Mouse (Mus musculus) CH12.LX (cell line): ENCODE results near the gene Htt. TPM values are rescaled to one million over a fixed set of nuclear protein-coding genes. Genes with fewer than 3 reads are reported as not detected.

Experiments used
- DNase-seq: peaks from one replicate; pipeline ENCODE4 v3.0.0-alpha.2; 2013; ENCODE audit errors: extremely low read depth
- H3K27ac ChIP-seq: 2 replicates; pipeline ENCODE4 v1.5.1; 2012; ENCODE audit warnings: low read depth, mild to moderate bottlenecking, control low read depth, moderate library complexity; ENCODE audit not compliant: insufficient read depth
- H3K27me3 ChIP-seq: replicated peaks from 2 replicates; pipeline ENCODE3; 2012; ENCODE audit warnings: inconsistent platforms
- H3K36me3 ChIP-seq, 2 experiments: replicated peaks in 1 of 2; 2 replicates each; pipeline versions ENCODE3 to v1.6.1; 2012; ENCODE audit warnings: inconsistent platforms in 1 of 2, low read length in 1 of 2, mild to moderate bottlenecking in 1 of 2, mixed read lengths in 1 of 2, moderate library complexity in 1 of 2; ENCODE audit not compliant: control insufficient read depth in 1 of 2, insufficient read depth in 1 of 2
- H3K4me1 ChIP-seq, 2 experiments: 2 replicates each; pipeline ENCODE4 v1.6.1; 2012; ENCODE audit warnings: inconsistent platforms in 1 of 2, moderate library complexity in 1 of 2; ENCODE audit not compliant: insufficient read depth in 2 of 2, control insufficient read depth in 1 of 2
- H3K4me2 ChIP-seq: 2 replicates; pipeline ENCODE4 v1.6.1; 2012; ENCODE audit warnings: low read depth, mild to moderate bottlenecking, control low read depth; ENCODE audit not compliant: poor library complexity, insufficient read depth, severe bottlenecking
- H3K4me3 ChIP-seq, 3 experiments: fragments of 150-350 bp in 1 of 3; sonication (generic) in 1 of 3; replicated peaks in 1 of 3; 2 replicates each; pipeline versions ENCODE3 to v1.5.1; 2011 to 2012; ENCODE audit warnings: low read depth in 2 of 3, low read length in 2 of 3, mild to moderate bottlenecking in 2 of 3, moderate library complexity in 2 of 3, control low read depth in 1 of 3, improper control_type of control experiment in 1 of 3, inconsistent platforms in 1 of 3, mixed read lengths in 1 of 3; ENCODE audit not compliant: poor library complexity in 1 of 3
- H3K79me2 ChIP-seq: replicated peaks from 2 replicates; pipeline ENCODE4 v1.6.1; 2012; ENCODE audit warnings: mild to moderate bottlenecking, moderate library complexity; ENCODE audit not compliant: control insufficient read depth, poor library complexity, insufficient read depth, severe bottlenecking; ENCODE audit errors: extremely low read depth
- H3K9ac ChIP-seq: 2 replicates; pipeline ENCODE4 v1.6.1; 2012; ENCODE audit warnings: low read depth, mild to moderate bottlenecking, control low read depth, moderate library complexity; ENCODE audit not compliant: insufficient read depth
- H3K9me3 ChIP-seq: replicated peaks from 2 replicates; pipeline ENCODE3; 2012; ENCODE audit warnings: low read length, inconsistent platforms, mixed read lengths
- CHD2 ChIP-seq: IDR thresholded peaks from 2 replicates; pipeline ENCODE4 v1.6.1; 2011; ENCODE audit warnings: low read length, improper control_type of control experiment
- CTCF ChIP-seq, 2 experiments: IDR thresholded peaks in 1 of 2; conservative IDR thresholded peaks in 1 of 2; 2 replicates each; pipeline ENCODE4 v1.5.1; 2011 to 2012; ENCODE audit warnings: low read depth in 2 of 2, low read length in 2 of 2, improper control_type of control experiment in 1 of 2, inconsistent platforms in 1 of 2, mild to moderate bottlenecking in 1 of 2, moderate library complexity in 1 of 2
- E2F4 ChIP-seq: IDR thresholded peaks from 2 replicates; pipeline ENCODE4 v1.6.1; 2011; ENCODE audit warnings: low read depth, low read length, improper control_type of control experiment; ENCODE audit not compliant: insufficient replicate concordance
- GABPA ChIP-seq: IDR thresholded peaks from 2 replicates; pipeline ENCODE4 v1.6.1; 2012; ENCODE audit warnings: low read depth, low read length, improper control_type of control experiment, inconsistent platforms; ENCODE audit not compliant: insufficient replicate concordance
- IRF4 ChIP-seq: IDR thresholded peaks from 2 replicates; pipeline ENCODE4 v1.6.1; 2014; ENCODE audit warnings: low read depth, mild to moderate bottlenecking, inconsistent platforms, low read length, improper control_type of control experiment
- MAFK ChIP-seq: IDR thresholded peaks from 2 replicates; pipeline ENCODE4 v1.6.1; 2011; ENCODE audit warnings: low read length, improper control_type of control experiment; ENCODE audit not compliant: insufficient replicate concordance
- MAX ChIP-seq: IDR thresholded peaks from 2 replicates; pipeline ENCODE4 v1.6.1; 2011; ENCODE audit warnings: low read length, improper control_type of control experiment
- MEF2A ChIP-seq: IDR thresholded peaks from 2 replicates; pipeline ENCODE4 v1.6.1; 2014; ENCODE audit warnings: low read depth, mild to moderate bottlenecking, inconsistent platforms, low read length, improper control_type of control experiment, borderline replicate concordance
- MXI1 ChIP-seq: IDR thresholded peaks from 2 replicates; pipeline ENCODE4 v1.6.1; 2011; ENCODE audit warnings: mild to moderate bottlenecking, low read depth, low read length, improper control_type of control experiment
- PAX5 ChIP-seq: IDR thresholded peaks from 2 replicates; pipeline ENCODE4 v1.6.1; 2012; ENCODE audit warnings: low read length, inconsistent platforms, mixed read lengths
- POLR2AphosphoS2 ChIP-seq: IDR thresholded peaks from 2 replicates; pipeline ENCODE4 v1.6.1; 2011; ENCODE audit warnings: low read depth, low read length, improper control_type of control experiment
- RAD21 ChIP-seq: IDR thresholded peaks from 2 replicates; pipeline ENCODE4 v1.6.1; 2011; ENCODE audit warnings: low read depth, mild to moderate bottlenecking, low read length, improper control_type of control experiment, moderate library complexity
- SMC3 ChIP-seq: IDR thresholded peaks from 2 replicates; pipeline ENCODE4 v1.6.1; 2011; ENCODE audit warnings: low read depth, low read length, improper control_type of control experiment
- TCF12 ChIP-seq: IDR thresholded peaks from 2 replicates; pipeline ENCODE4 v1.6.1; 2014; ENCODE audit warnings: low read depth, mild to moderate bottlenecking, inconsistent platforms, low read length, improper control_type of control experiment
- UBTF ChIP-seq: IDR thresholded peaks from 2 replicates; pipeline ENCODE4 v1.6.1; 2012; ENCODE audit warnings: low read depth, mild to moderate bottlenecking, inconsistent platforms, low read length, improper control_type of control experiment, moderate library complexity
- USF1 ChIP-seq: IDR thresholded peaks from 2 replicates; pipeline ENCODE4 v1.6.1; 2014; ENCODE audit warnings: low read depth, mild to moderate bottlenecking, inconsistent platforms, low read length, improper control_type of control experiment
- USF2 ChIP-seq: conservative IDR thresholded peaks from 2 replicates; pipeline ENCODE4 v1.6.1; 2011; ENCODE audit warnings: low read depth, low read length, improper control_type of control experiment
- ZC3H11A ChIP-seq: IDR thresholded peaks from 2 replicates; pipeline ENCODE4 v1.6.1; 2012; ENCODE audit warnings: low read depth, mild to moderate bottlenecking, inconsistent platforms, low read length, improper control_type of control experiment
- ZKSCAN1 ChIP-seq: IDR thresholded peaks from 2 replicates; pipeline ENCODE4 v1.6.1; 2012; ENCODE audit warnings: low read depth, inconsistent platforms, low read length, improper control_type of control experiment, borderline replicate concordance
- ZMIZ1 ChIP-seq: IDR thresholded peaks from 2 replicates; pipeline ENCODE4 v1.6.1; 2012; ENCODE audit warnings: low read depth, mild to moderate bottlenecking, inconsistent platforms, low read length, improper control_type of control experiment
- dilution Hi-C: fragments of 300-500 bp; cut with MboI; formaldehyde crosslinking; loops from 2 replicates; pipeline ENCODE4 v1.14.3; 2020; ENCODE audit warnings: low sequenced_read_pairs; ENCODE audit not compliant: extremely low pct_unique_long_range_greater_than_20kb, extremely low pct_ligation_motif_present
- in situ Hi-C: fragments of 300-500 bp; cut with MboI; formaldehyde crosslinking; loops from 3 replicates; pipeline ENCODE4 v1.14.3; 2019; ENCODE audit warnings: low sequenced_read_pairs, low pct_ligation_motif_present, low pct_unique_long_range_greater_than_20kb, mixed read lengths
- polyA plus RNA-seq: library from polyadenylated mRNA; unstranded; fragments of >175 nt; gene quantifications from 2 replicates; pipeline ENCODE4 v1.2.1, GENCODE M21; 2012; ENCODE audit warnings: low read depth; ENCODE audit not compliant: insufficient read length
- total RNA-seq, 2 experiments: library from RNA; depleted of rRNA; stranded (reverse); fragments of 300-350 nt in 1 of 2; fragments of >200 nt in 1 of 2; gene quantifications; 2 replicates each; pipeline ENCODE4 v1.2.3; 2012 to 2014

Htt gene
- total and polyA plus RNA-seq, 3 experiments = 10.2 to 18.1 (median 18.1) TPM

GRCm38 (mm10) chr5:34730255-34730654 is 31.3 kb upstream of the Htt start:
- DNase-seq = no peak
- in situ Hi-C loops = no loop called here

GRCm38 (mm10) chr5:34751477-34751876 is 10.1 kb upstream of the Htt start:
- dilution Hi-C loops = no loop called here
- no peak overlapping the region for H3K27ac ChIP-seq

More at GRCm38 (mm10) chr5:34730255-34730654, 31.3 kb upstream of the Htt start:
- Histone ChIP-seq H3K4me3 (no peak overlapping the region), H3K79me2 (no peaks in the 10 kb centered on the region), H3K36me3 (no peaks in the 10 kb centered on the region), H3K4me2 (no peak overlapping the region), H3K4me1 (no peaks in the 10 kb centered on the region), H3K27me3 (no peaks in the 10 kb centered on the region), H3K9me3 (no peaks in the 10 kb centered on the region), H3K27ac (no peak overlapping the region), H3K9ac (no peak overlapping the region)
- TF ChIP-seq MAX = no peak
- TF ChIP-seq GABPA = no peak
- no peak for TF ChIP-seq ZKSCAN1
- TF ChIP-seq MEF2A = no peak
- no peak for TF ChIP-seq ZC3H11A
- no peak for TF ChIP-seq CHD2
- no peak for TF ChIP-seq USF2
- no peak for TF ChIP-seq RAD21
- TF ChIP-seq POLR2AphosphoS2 = no peak
- TF ChIP-seq ZMIZ1 = no peak
- no peak for TF ChIP-seq UBTF
- TF ChIP-seq E2F4 = no peak
- TF ChIP-seq MXI1 = no peak
- TF ChIP-seq TCF12 = no peak
- dilution Hi-C loops = no loop called here

More at GRCm38 (mm10) chr5:34751477-34751876, 10.1 kb upstream of the Htt start:
- H3K36me3 ChIP-seq = no peaks in the 10 kb centered on the region
- no peak for TF ChIP-seq PAX5
- TF ChIP-seq CTCF (conservative IDR thresholded peaks at IDR 0.05 in 1 of 2, IDR thresholded peaks at IDR 0.05 in 1 of 2; ENCODE audit: low read depth in 2 of 2, low read length in 2 of 2) = peak in 1 of 2 experiments; percentile 54; a peak in 2 of 4 replicates
- no peak for TF ChIP-seq IRF4
- TF ChIP-seq MAFK = no peak
- TF ChIP-seq RAD21 = peak; percentile 46
- TF ChIP-seq USF1 = no peak
- TF ChIP-seq SMC3 = peak; percentile 20; the same call in 1 of the 2 replicates
- TF ChIP-seq E2F4 = no peak
- DNase-seq = no peak
- H3K9ac ChIP-seq = no peak overlapping the region
- no peaks in the 10 kb centered on the region for H3K4me1 ChIP-seq
- H3K4me2 ChIP-seq = no peak overlapping the region
- no peaks in the 10 kb centered on the region for H3K79me2 ChIP-seq
- no peaks in the 10 kb centered on the region for H3K9me3 ChIP-seq
- peaks cover 15% of the 10 kb centered on the region for H3K27me3 ChIP-seq
- in situ Hi-C loops = no loop called here
- H3K4me3 ChIP-seq = no peak overlapping the region
